Mouse (Mus musculus): ENCODE results near the gene Jam2. TPM values are rescaled to one million over a fixed set of nuclear protein-coding genes. Genes with fewer than 3 reads are reported as not detected.

The Jam2 gene
- polyA plus RNA-seq (2015; fragmentation: Nextera tagmentation; extraction: Ambion mirVana), result 5.9 and 6.0 TPM in 2 replicates

- H3K4me2 ChIP-seq (replicated peaks; ENCODE audit: low read depth), result peak within 1 kb of the TSS; percentile 91
- TF ChIP-seq CTCF (IDR thresholded peaks at IDR 0.05; ENCODE audit: low read depth), result 0 out of 2 replicates have a peak, but pooled peaks have one; percentile 5
- no peaks in the 10 kb centered on the region for H3K4me1 ChIP-seq (replicated peaks; ENCODE audit: control insufficient read depth, insufficient read depth, low read length)
- peak within 1 kb of the TSS; percentile 32 for H3K9ac ChIP-seq (ENCODE audit: low read depth, low read length)
- peak; percentile 64 for ATAC-seq
- peak within 1 kb of the TSS; percentile 48 for H3K4me3 ChIP-seq (ENCODE audit: low read depth, low read length)
- no peaks in the 10 kb centered on the region for H3K36me3 ChIP-seq (ENCODE audit: control insufficient read depth, insufficient read depth)
- H3K27me3 ChIP-seq (replicated peaks; ENCODE audit: control insufficient read depth, insufficient read depth, low read length), result peaks cover 30% of the 10 kb centered on the region; the same call in 1 of the 2 replicates
- under 1% methylated on average over 41 of the region's 43 CpGs for WGBS
- H3K27ac ChIP-seq (ENCODE audit: low read depth, low read length), result no peak within 1 kb of the TSS
- H3K9me3 ChIP-seq (ENCODE audit: control insufficient read depth), result no peaks in the 10 kb centered on the region
Measured at GRCm38 (mm10) chr16:84774003-84774703, at the start of gene Jam2. TSS of gene Jam2 (plus strand) at chr16:84774123.

- Histone ChIP-seq H3K27me3 (replicated peaks; ENCODE audit: control insufficient read depth, insufficient read depth, low read length) (no peaks in the 10 kb centered on the region), H3K4me2 (replicated peaks; ENCODE audit: low read depth) (peak overlapping the region; percentile 90), H3K9ac (ENCODE audit: low read depth, low read length) (peak overlapping the region; percentile 73), H3K4me1 (replicated peaks; ENCODE audit: control insufficient read depth, insufficient read depth, low read length) (peaks cover 4% of the 10 kb centered on the region), H3K4me3 (ENCODE audit: low read depth, low read length) (peak overlapping the region; percentile 87), H3K36me3 (ENCODE audit: control insufficient read depth, insufficient read depth) (peaks cover 21% of the 10 kb centered on the region), H3K27ac (ENCODE audit: low read depth, low read length) (no peak overlapping the region), H3K9me3 (ENCODE audit: control insufficient read depth) (no peaks in the 10 kb centered on the region)
- WGBS, result 1% methylated on average over 15 of the region's 15 CpGs
- 0 out of 2 replicates have a peak, but pooled peaks have one; percentile 24 for ATAC-seq
- no peak for TF ChIP-seq CTCF (IDR thresholded peaks at IDR 0.05; ENCODE audit: low read depth)
Measured at GRCm38 (mm10) chr16:84734806-84735165, 39.1 kb upstream of the Jam2 start.

- Histone ChIP-seq H3K27me3 (replicated peaks; ENCODE audit: control insufficient read depth, insufficient read depth, low read length) (no peaks in the 10 kb centered on the region), H3K9me3 (ENCODE audit: control insufficient read depth) (no peaks in the 10 kb centered on the region), H3K27ac (ENCODE audit: low read depth, low read length) (peak within 1 kb of the TSS; percentile 6; the same call in 1 of the 2 replicates), H3K4me2 (replicated peaks; ENCODE audit: low read depth) (peak within 1 kb of the TSS; percentile 90), H3K4me3 (ENCODE audit: low read depth, low read length) (peak within 1 kb of the TSS; percentile 87), H3K36me3 (ENCODE audit: control insufficient read depth, insufficient read depth) (peaks cover 14% of the 10 kb centered on the region), H3K4me1 (replicated peaks; ENCODE audit: control insufficient read depth, insufficient read depth, low read length) (peaks cover 4% of the 10 kb centered on the region), H3K9ac (ENCODE audit: low read depth, low read length) (peak within 1 kb of the TSS; percentile 73)
- peak; percentile 96 for TF ChIP-seq CTCF (IDR thresholded peaks at IDR 0.05; ENCODE audit: low read depth)
- peak; percentile 100 for ATAC-seq
- under 1% methylated on average over 66 of the region's 66 CpGs for WGBS
Measured at GRCm38 (mm10) chr16:84735166-84736105, 38.5 kb upstream of the Jam2 start, which contains the start of gene Mrpl39. TSS of gene Mrpl39 (minus strand) at chr16:84735742.

GRCm38 (mm10) chr16:84737358-84737757 lies 36.6 kb upstream of the Jam2 start:
- Histone ChIP-seq H3K4me1 (replicated peaks; ENCODE audit: control insufficient read depth, insufficient read depth, low read length) (peaks cover 4% of the 10 kb centered on the region), H3K9ac (ENCODE audit: low read depth, low read length) (no peak overlapping the region), H3K27ac (ENCODE audit: low read depth, low read length) (no peak overlapping the region), H3K36me3 (ENCODE audit: control insufficient read depth, insufficient read depth) (no peaks in the 10 kb centered on the region), H3K4me3 (ENCODE audit: low read depth, low read length) (no peak overlapping the region), H3K9me3 (ENCODE audit: control insufficient read depth) (no peaks in the 10 kb centered on the region), H3K4me2 (replicated peaks; ENCODE audit: low read depth) (no peak overlapping the region), H3K27me3 (replicated peaks; ENCODE audit: control insufficient read depth, insufficient read depth, low read length) (no peaks in the 10 kb centered on the region)
- TF ChIP-seq CTCF (IDR thresholded peaks at IDR 0.05; ENCODE audit: low read depth), result peak; percentile 50
- WGBS, result 81% methylated on average over 3 of the region's 3 CpGs
- no peak for ATAC-seq

- no peaks in the 10 kb centered on the region for H3K27me3 ChIP-seq (replicated peaks; ENCODE audit: control insufficient read depth, insufficient read depth, low read length)
- H3K27ac ChIP-seq (ENCODE audit: low read depth, low read length), result no peak overlapping the region
- H3K9ac ChIP-seq (ENCODE audit: low read depth, low read length), result no peak overlapping the region
- H3K9me3 ChIP-seq (ENCODE audit: control insufficient read depth), result no peaks in the 10 kb centered on the region
- TF ChIP-seq CTCF (IDR thresholded peaks at IDR 0.05; ENCODE audit: low read depth), result no peak
- H3K4me3 ChIP-seq (ENCODE audit: low read depth, low read length), result no peak overlapping the region
- WGBS, result 59% methylated on average over 10 of the region's 10 CpGs
- no peak for ATAC-seq
- no peaks in the 10 kb centered on the region for H3K4me1 ChIP-seq (replicated peaks; ENCODE audit: control insufficient read depth, insufficient read depth, low read length)
- H3K4me2 ChIP-seq (replicated peaks; ENCODE audit: low read depth), result no peak overlapping the region
- H3K36me3 ChIP-seq (ENCODE audit: control insufficient read depth, insufficient read depth), result no peaks in the 10 kb centered on the region
Measured at GRCm38 (mm10) chr16:84744703-84745490, 29.0 kb upstream of the Jam2 start.
